Mouse (Mus musculus) heart, postnatal 0 days (tissue): Measurements from ENCODE around the gene Prodh2. TPM values are rescaled to one million over a fixed set of nuclear protein-coding genes. Genes with fewer than 3 reads are reported as not detected.
A peak's percentile ranks its signal among the peaks of the same experiment; 100 is the strongest.

Experiments used
- ATAC-seq: fragments of 200-750 bp; cut with Nextera tagmentation; 2 replicates; pipeline ENCODE4 v1.8.0; 2017; ENCODE audit warnings: low read depth, moderate number of reproducible peaks, moderate library complexity; ENCODE audit not compliant: insufficient read depth
- DNase-seq: peaks from one replicate; pipeline ENCODE4 v3.0.0-alpha.2; 2016; ENCODE audit warnings: low spot score
- H3K27ac ChIP-seq: fragments of 300-500 bp; sonication (generic); 2 replicates; pipeline ENCODE4 v1.5.1; 2014; ENCODE audit warnings: low read depth, mild to moderate bottlenecking
- H3K27me3 ChIP-seq: fragments of 300-500 bp; sonication (generic); 2 replicates; pipeline ENCODE4 v1.6.1; 2014; ENCODE audit warnings: low read length, mixed read lengths; ENCODE audit not compliant: control insufficient read depth, insufficient read depth
- H3K36me3 ChIP-seq: fragments of 300-500 bp; sonication (generic); replicated peaks from 2 replicates; pipeline ENCODE4 v1.6.1; 2014; ENCODE audit warnings: low read length, mixed read lengths; ENCODE audit not compliant: control insufficient read depth, insufficient read depth
- H3K4me1 ChIP-seq: fragments of 300-500 bp; sonication (generic); 2 replicates; pipeline ENCODE4 v1.6.1; 2014; ENCODE audit warnings: antibody characterized with exemption; ENCODE audit not compliant: control insufficient read depth, insufficient read depth
- H3K4me2 ChIP-seq: fragments of 300-500 bp; sonication (generic); 2 replicates; pipeline ENCODE4 v1.6.1; 2014; ENCODE audit warnings: low read depth, mild to moderate bottlenecking, low read length, moderate library complexity
- H3K4me3 ChIP-seq: fragments of 300-500 bp; sonication (generic); 2 replicates; pipeline ENCODE4 v1.5.1; 2014; ENCODE audit warnings: low read depth, low read length
- H3K9ac ChIP-seq: fragments of 300-500 bp; sonication (generic); replicated peaks from 2 replicates; pipeline ENCODE4 v1.6.1; 2014; ENCODE audit warnings: low read depth, low read length, mixed read lengths
- H3K9me3 ChIP-seq: fragments of 300-500 bp; sonication (generic); replicated peaks from 2 replicates; pipeline ENCODE4 v1.6.1; 2016; ENCODE audit warnings: low read length; ENCODE audit not compliant: control insufficient read depth
- CTCF ChIP-seq: IDR thresholded peaks from 2 replicates; pipeline ENCODE4 v1.5.1; 2016; ENCODE audit warnings: antibody characterized with exemption, control low read depth, low read depth
- EP300 ChIP-seq: IDR thresholded peaks from 2 replicates; pipeline ENCODE4 v1.6.1; 2016; ENCODE audit warnings: antibody characterized with exemption, low read depth
- WGBS: fragments of 180-500 bp; shearing (Covaris S2); extraction: QIAGEN DNeasy Blood & Tissue Kit; methylation state at CpG from one replicate; pipeline ENCODE4 v1.1.7; 2014; 5-methylcytosine and 5-hydroxymethylcytosine counted together
- polyA plus RNA-seq: library from polyadenylated mRNA; unstranded; fragments of >200 nt; fragmentation: Nextera tagmentation; extraction: Ambion mirVana; gene quantifications from 2 replicates; pipeline ENCODE4 v1.2.1, GENCODE M21; 2015
- total RNA-seq: library from RNA; depleted of rRNA; stranded (reverse); fragments of >200 nt; gene quantifications from 2 replicates; pipeline ENCODE4 v1.2.3, GENCODE M21; 2014; ENCODE audit warnings: low replicate concordance

Gene Prodh2
- total and polyA plus RNA-seq, 2 experiments from 2014 or later = not detected

DNA sequence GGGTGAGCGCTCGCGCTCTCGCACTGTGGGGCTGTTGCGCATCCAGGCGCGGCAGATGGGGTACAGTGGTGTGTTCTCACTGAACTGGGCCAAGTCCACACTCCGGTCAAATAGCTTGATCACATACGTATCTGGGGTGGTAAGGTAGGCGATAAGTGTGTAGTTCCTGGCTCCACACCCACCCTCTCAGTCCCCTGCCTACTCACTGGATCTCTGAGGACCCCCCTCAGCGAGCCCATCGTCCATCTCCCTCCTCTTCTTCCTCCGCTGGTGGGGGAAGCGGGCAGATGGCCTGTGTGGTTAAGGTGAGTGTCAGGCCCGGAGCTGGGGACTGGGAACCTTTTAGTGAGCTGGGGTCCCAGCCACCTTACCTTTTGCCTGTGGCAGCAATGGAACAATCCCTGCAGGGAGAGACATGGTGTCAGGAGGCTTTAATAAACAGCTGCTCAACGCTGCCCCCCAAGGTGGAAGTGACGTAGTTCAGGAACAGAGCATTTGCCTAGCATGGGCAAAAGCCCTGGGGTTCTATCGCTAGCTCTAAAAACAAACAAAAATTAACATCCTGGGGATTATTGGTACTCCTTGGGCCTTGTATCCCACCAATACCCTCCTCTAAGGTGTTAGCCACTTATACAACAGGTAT lies 63.6 kb downstream of the Prodh2 start:
- H3K4me1 ChIP-seq = peaks cover 16% of the 10 kb centered on the region
- no peak overlapping the region for H3K9ac ChIP-seq
- no peak for TF ChIP-seq EP300
- no peak for TF ChIP-seq CTCF
- no peak overlapping the region for H3K4me3 ChIP-seq
- 93% methylated on average over 18 of the region's 18 CpGs for WGBS
- ATAC-seq (no peak), DNase-seq (no peak)
- no peaks in the 10 kb centered on the region for H3K9me3 ChIP-seq
- no peak overlapping the region for H3K27ac ChIP-seq
- H3K27me3 ChIP-seq = no peaks in the 10 kb centered on the region
- H3K36me3 ChIP-seq = peaks cover 33% of the 10 kb centered on the region
- H3K4me2 ChIP-seq = no peak overlapping the region

DNA sequence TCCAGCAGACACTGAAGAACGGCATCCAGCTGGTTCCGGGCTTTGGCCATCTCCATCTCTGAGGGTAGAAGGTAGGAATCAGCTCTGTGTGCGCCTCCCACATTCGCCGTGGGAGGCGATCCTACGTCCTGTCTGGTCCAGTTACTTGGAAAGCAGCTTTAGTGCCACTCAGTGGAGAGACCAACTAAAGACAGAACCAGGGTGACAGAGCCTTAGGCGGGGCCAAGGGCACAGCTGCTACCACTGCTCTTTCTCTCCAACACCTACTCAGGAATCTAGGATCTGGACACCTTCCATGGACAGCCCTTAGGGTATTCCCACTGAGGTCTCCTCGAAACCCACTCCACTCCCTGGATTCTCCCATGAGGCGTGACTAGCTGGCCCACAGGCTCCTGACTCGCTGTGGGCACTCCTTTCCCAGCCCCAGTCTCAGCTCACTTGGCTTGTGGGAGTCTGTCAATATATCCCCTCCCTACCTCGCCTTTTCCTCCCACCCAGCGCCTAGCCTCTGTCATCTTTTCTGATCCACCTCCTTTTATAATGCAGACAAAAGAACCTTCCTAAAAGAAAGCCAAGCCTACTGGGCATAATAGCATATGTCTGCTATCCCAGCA lies 64.6 kb downstream of the Prodh2 start:
- TF ChIP-seq EP300 (no peak), CTCF (no peak)
- H3K27me3 ChIP-seq = no peaks in the 10 kb centered on the region
- H3K4me2 ChIP-seq = peak overlapping the region; percentile 89; the same call in 1 of the 2 replicates
- H3K27ac ChIP-seq = peak overlapping the region; percentile 44
- 79% methylated on average over 13 of the region's 13 CpGs for WGBS
- peak; percentile 18 for DNase-seq
- no peaks in the 10 kb centered on the region for H3K9me3 ChIP-seq
- H3K9ac ChIP-seq = peak overlapping the region; percentile 72
- ATAC-seq = no peak
- H3K4me1 ChIP-seq = peaks cover 16% of the 10 kb centered on the region
- peaks cover 33% of the 10 kb centered on the region for H3K36me3 ChIP-seq
- H3K4me3 ChIP-seq = no peak overlapping the region

DNA sequence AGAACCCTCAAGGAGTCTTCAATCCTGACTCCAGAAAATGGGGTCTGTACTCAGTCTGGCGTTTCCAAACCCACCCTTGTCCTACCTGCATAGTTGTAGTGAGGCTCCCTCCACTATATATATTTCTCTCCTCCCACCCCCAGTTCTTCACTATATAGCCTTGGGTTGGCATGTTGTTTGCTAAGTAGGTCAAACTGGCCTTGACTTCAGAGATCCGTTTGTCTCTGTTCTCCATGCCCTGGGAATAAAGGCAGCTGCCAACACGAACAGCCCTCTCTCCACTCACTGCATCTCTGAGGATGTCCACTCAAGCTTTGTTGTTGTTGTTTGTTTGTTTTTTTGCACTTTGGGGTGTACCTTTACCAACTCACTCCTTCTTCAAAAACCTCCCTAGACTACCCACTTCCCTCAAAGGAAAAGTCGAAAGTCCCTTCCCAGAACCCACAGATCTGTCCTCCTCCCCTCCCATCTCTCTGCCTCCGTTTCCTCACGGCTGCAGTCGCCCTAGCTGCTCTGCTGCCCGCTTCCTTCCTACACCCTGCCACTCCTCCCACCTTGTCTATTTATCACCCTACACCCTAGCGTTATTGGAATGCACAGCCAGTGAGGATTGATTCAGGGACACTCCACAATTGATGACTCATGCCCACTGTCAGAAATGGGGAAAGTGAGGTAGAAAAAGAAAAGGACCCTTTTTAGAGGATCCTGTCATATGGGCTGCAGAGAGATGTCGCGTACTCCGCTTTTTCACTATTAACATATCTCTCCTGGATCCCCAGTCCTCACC lies 65.4 kb downstream of the Prodh2 start:
- peaks cover 33% of the 10 kb centered on the region for H3K36me3 ChIP-seq
- DNase-seq (no peak), ATAC-seq (no peak)
- TF ChIP-seq EP300 = no peak
- no peak for TF ChIP-seq CTCF
- H3K4me2 ChIP-seq = peak overlapping the region; percentile 89
- 13% methylated on average over 12 of the region's 12 CpGs for WGBS
- no peaks in the 10 kb centered on the region for H3K9me3 ChIP-seq
- peak overlapping the region; percentile 72 for H3K9ac ChIP-seq
- no peaks in the 10 kb centered on the region for H3K27me3 ChIP-seq
- peaks cover 17% of the 10 kb centered on the region for H3K4me1 ChIP-seq
- peak overlapping the region; percentile 44 for H3K27ac ChIP-seq
- peak overlapping the region; percentile 66 for H3K4me3 ChIP-seq

DNA sequence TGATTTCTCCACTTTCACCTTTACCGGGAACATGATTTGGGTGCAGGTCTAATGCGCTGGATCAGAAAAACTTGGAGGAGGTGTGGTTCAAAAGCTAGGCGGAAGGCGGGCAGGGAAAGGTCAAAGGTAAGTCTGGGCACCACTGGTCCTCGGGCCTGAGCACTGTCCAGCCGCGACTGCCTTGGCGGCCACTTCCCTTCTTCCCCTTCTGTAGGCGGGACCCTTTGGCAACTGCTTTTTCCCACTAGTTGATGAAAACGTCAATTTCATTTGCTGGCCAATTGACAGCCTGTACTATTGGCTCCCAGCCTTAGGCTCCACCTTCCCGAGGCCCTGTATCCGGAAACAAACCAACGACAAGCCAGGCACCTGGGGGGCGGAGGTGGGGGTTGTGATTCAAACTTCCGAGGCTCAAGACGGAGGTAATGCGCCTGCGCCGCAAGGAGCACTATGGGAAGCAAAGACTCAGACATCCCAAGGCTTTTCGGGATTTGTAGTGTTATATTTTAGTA lies 66.1 kb downstream of the Prodh2 start, which contains the start of gene Lin37:
Gene Lin37 (minus strand): TSS at position 396 of the 512 bp plus-strand sequence.
- no peaks in the 10 kb centered on the region for H3K9me3 ChIP-seq

DNA sequence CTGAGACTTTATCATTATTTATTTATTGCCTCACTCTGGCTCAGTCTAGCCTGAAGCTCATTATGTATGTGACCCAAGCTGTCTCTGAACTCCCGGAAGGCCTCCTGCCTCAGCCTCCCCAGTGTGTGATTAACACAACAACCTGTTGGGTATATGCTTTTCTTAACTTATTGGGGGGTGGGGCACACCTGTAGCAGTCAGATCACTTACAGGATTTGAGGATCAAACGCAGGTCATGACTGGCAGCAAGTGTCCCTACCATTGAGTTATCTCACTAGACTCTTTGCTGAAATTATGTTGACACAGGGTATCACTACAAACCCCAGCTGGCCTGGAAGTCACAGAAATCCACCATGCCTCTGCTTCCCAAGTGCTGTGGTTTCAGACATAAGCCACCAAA lies 66.9 kb downstream of the Prodh2 start:
- Histone ChIP-seq H3K27ac (no peak overlapping the region), H3K4me2 (peak overlapping the region; percentile 38; the same call in 1 of the 2 replicates), H3K4me3 (no peak overlapping the region), H3K27me3 (no peaks in the 10 kb centered on the region), H3K4me1 (peaks cover 18% of the 10 kb centered on the region), H3K9ac (no peak overlapping the region), H3K36me3 (peaks cover 38% of the 10 kb centered on the region), H3K9me3 (no peaks in the 10 kb centered on the region)
- TF ChIP-seq CTCF (no peak), EP300 (no peak)
- ATAC-seq = no peak
- DNase-seq = no peak
- 61% methylated on average over 2 of the region's 2 CpGs for WGBS

More for the DNA sequence above, 66.1 kb downstream of the Prodh2 start, which contains the start of gene Lin37:
- Histone ChIP-seq H3K4me3 (peak within 1 kb of the TSS; percentile 66), H3K27me3 (no peaks in the 10 kb centered on the region), H3K4me1 (peaks cover 18% of the 10 kb centered on the region), H3K36me3 (peaks cover 37% of the 10 kb centered on the region), H3K9ac (peak within 1 kb of the TSS; percentile 72), H3K27ac (peak within 1 kb of the TSS; percentile 44), H3K4me2 (peak within 1 kb of the TSS; percentile 89)
- peak; percentile 98 for DNase-seq
- peak; percentile 87 for ATAC-seq
- TF ChIP-seq CTCF = no peak
- under 1% methylated on average over 20 of the region's 20 CpGs for WGBS
